Mouse (Mus musculus): ENCODE results near the gene Zbtb34. TPM values are rescaled to one million over a fixed set of nuclear protein-coding genes. Genes with fewer than 3 reads are reported as not detected.

The Zbtb34 gene
- polyA plus RNA-seq, 1 experiment from 2014 or later: 9.2 TPM

GRCm38 (mm10) chr2:33462066-33462465 lies 30.9 kb upstream of the Zbtb34 start:
- Histone ChIP-seq H3K4me3 (replicated peaks; ENCODE audit: low read depth, low read length) (no peak overlapping the region), H3K4me2 (ENCODE audit: low read length) (no peak overlapping the region), H3K27me3 (ENCODE audit: control insufficient read depth, insufficient read depth, low read length) (no peaks in the 10 kb centered on the region), H3K9me3 (ENCODE audit: control insufficient read depth, low read length) (no peaks in the 10 kb centered on the region), H3K9ac (replicated peaks; ENCODE audit: low read length) (no peak overlapping the region), H3K36me3 (ENCODE audit: control insufficient read depth, insufficient read depth, low read length) (peaks cover 48% of the 10 kb centered on the region), H3K27ac (replicated peaks; ENCODE audit: low read depth, low read length) (no peak overlapping the region), H3K4me1 (ENCODE audit: control insufficient read depth, insufficient read depth, low read length) (peaks cover 6% of the 10 kb centered on the region)
- DNase-seq (no peak), ATAC-seq (ENCODE audit: low FRiP score, low TSS enrichment) (no peak)
- WGBS: 91% methylated on average over 7 of the region's 7 CpGs

GRCm38 (mm10) chr2:33461066-33461465 lies 29.9 kb upstream of the Zbtb34 start:
- H3K4me2 ChIP-seq (ENCODE audit: low read length): no peak overlapping the region
- 88% methylated on average over 1 of the region's 1 CpGs for WGBS
- no peaks in the 10 kb centered on the region for H3K9me3 ChIP-seq (ENCODE audit: control insufficient read depth, low read length)
- no peak for DNase-seq
- no peaks in the 10 kb centered on the region for H3K27me3 ChIP-seq (ENCODE audit: control insufficient read depth, insufficient read depth, low read length)
- ATAC-seq (ENCODE audit: low FRiP score, low TSS enrichment): no peak
- H3K27ac ChIP-seq (replicated peaks; ENCODE audit: low read depth, low read length): no peak overlapping the region
- 0 out of 2 replicates have a peak, but pooled peaks cover 3% of the 10 kb centered on the region for H3K4me1 ChIP-seq (ENCODE audit: control insufficient read depth, insufficient read depth, low read length)
- H3K4me3 ChIP-seq (replicated peaks; ENCODE audit: low read depth, low read length): no peak overlapping the region
- H3K9ac ChIP-seq (replicated peaks; ENCODE audit: low read length): no peak overlapping the region
- peaks cover 50% of the 10 kb centered on the region for H3K36me3 ChIP-seq (ENCODE audit: control insufficient read depth, insufficient read depth, low read length)

GRCm38 (mm10) chr2:33459660-33460059 lies 28.5 kb upstream of the Zbtb34 start:
- Histone ChIP-seq H3K4me1 (ENCODE audit: control insufficient read depth, insufficient read depth, low read length) (no peaks in the 10 kb centered on the region), H3K36me3 (ENCODE audit: control insufficient read depth, insufficient read depth, low read length) (peaks cover 55% of the 10 kb centered on the region), H3K4me3 (replicated peaks; ENCODE audit: low read depth, low read length) (no peak overlapping the region), H3K9ac (replicated peaks; ENCODE audit: low read length) (no peak overlapping the region), H3K9me3 (ENCODE audit: control insufficient read depth, low read length) (no peaks in the 10 kb centered on the region), H3K27me3 (ENCODE audit: control insufficient read depth, insufficient read depth, low read length) (no peaks in the 10 kb centered on the region), H3K4me2 (ENCODE audit: low read length) (no peak overlapping the region), H3K27ac (replicated peaks; ENCODE audit: low read depth, low read length) (no peak overlapping the region)
- no peak for ATAC-seq (ENCODE audit: low FRiP score, low TSS enrichment)
- WGBS: 97% methylated on average over 4 of the region's 4 CpGs
- no peak for DNase-seq

DNA sequence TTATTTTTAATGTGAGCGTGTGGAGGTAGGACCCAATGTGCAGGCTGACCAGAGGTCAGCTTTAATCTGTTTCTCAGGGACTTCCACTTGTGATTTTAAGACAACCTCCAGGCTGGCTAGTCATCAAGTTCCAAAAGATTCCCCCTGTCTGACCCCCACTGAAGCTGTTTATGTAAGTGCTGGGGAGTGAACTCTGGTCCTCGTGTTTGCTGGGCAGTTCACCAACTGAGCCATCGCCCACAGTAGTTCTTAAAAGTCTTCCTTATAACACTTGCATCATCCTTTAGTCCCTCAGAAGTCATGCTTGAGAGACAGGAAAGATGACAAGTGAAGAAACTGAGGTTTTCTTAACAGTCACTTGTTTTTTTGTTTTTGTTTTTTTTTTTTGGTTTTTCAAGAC lies 25.6 kb upstream of the Zbtb34 start:
- ATAC-seq (ENCODE audit: low FRiP score, low TSS enrichment) (no peak), DNase-seq (no peak)
- H3K27ac ChIP-seq (replicated peaks; ENCODE audit: low read depth, low read length): no peak overlapping the region
- H3K9me3 ChIP-seq (ENCODE audit: control insufficient read depth, low read length): no peaks in the 10 kb centered on the region
- no peak overlapping the region for H3K9ac ChIP-seq (replicated peaks; ENCODE audit: low read length)
- no peaks in the 10 kb centered on the region for H3K27me3 ChIP-seq (ENCODE audit: control insufficient read depth, insufficient read depth, low read length)
- H3K4me3 ChIP-seq (replicated peaks; ENCODE audit: low read depth, low read length): no peak overlapping the region
- no peaks in the 10 kb centered on the region for H3K4me1 ChIP-seq (ENCODE audit: control insufficient read depth, insufficient read depth, low read length)
- 87% methylated on average over 3 of the region's 3 CpGs for WGBS
- peaks cover 64% of the 10 kb centered on the region for H3K36me3 ChIP-seq (ENCODE audit: control insufficient read depth, insufficient read depth, low read length)
- no peak overlapping the region for H3K4me2 ChIP-seq (ENCODE audit: low read length)

DNA sequence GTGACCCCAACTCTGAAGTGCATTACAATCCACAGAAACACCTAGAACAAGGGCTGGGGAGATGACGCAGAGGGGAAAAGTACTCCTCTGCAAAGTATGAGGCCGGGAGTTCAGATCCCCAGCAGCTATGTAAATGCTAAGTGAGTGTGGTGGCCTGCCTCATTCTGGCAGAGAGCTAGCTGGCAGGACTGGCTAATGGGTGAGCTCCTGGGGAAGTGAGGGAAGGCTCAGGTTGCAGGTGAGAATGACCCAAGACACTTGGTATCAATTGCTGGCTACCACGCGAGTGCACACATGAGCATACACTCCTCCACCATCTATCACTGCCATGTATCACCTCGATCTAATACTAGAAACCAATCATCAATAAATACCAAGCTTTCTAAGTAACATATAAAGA lies 25.1 kb upstream of the Zbtb34 start:
- Histone ChIP-seq H3K4me2 (ENCODE audit: low read length) (no peak overlapping the region), H3K27me3 (ENCODE audit: control insufficient read depth, insufficient read depth, low read length) (no peaks in the 10 kb centered on the region), H3K9ac (replicated peaks; ENCODE audit: low read length) (no peak overlapping the region), H3K9me3 (ENCODE audit: control insufficient read depth, low read length) (no peaks in the 10 kb centered on the region), H3K36me3 (ENCODE audit: control insufficient read depth, insufficient read depth, low read length) (peaks cover 64% of the 10 kb centered on the region), H3K4me1 (ENCODE audit: control insufficient read depth, insufficient read depth, low read length) (no peaks in the 10 kb centered on the region), H3K4me3 (replicated peaks; ENCODE audit: low read depth, low read length) (no peak overlapping the region), H3K27ac (replicated peaks; ENCODE audit: low read depth, low read length) (no peak overlapping the region)
- ATAC-seq (ENCODE audit: low FRiP score, low TSS enrichment) (no peak), DNase-seq (no peak)
- 92% methylated on average over 5 of the region's 5 CpGs for WGBS

DNA sequence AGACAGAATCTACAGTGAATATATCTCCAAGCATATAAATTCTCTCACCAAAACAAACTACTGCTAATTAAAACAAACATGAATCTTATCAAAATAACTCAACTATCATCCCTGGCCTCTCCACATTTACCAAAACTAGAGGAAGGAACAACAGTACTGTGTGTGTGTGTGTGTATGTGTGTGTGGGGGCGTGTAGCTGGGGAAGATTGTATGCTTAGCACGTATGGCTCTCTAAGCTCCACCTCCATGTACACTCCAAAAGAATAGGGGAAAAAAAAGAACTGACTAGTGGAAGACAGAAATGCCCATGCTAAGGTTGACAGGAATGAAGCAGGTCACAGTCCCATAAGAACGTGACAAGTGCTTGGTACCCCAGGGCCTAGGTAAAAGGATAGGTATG lies 24.2 kb upstream of the Zbtb34 start:
- DNase-seq: no peak
- Histone ChIP-seq H3K9me3 (ENCODE audit: control insufficient read depth, low read length) (no peaks in the 10 kb centered on the region), H3K4me2 (ENCODE audit: low read length) (no peak overlapping the region), H3K27ac (replicated peaks; ENCODE audit: low read depth, low read length) (no peak overlapping the region), H3K36me3 (ENCODE audit: control insufficient read depth, insufficient read depth, low read length) (peaks cover 64% of the 10 kb centered on the region), H3K4me1 (ENCODE audit: control insufficient read depth, insufficient read depth, low read length) (no peaks in the 10 kb centered on the region), H3K4me3 (replicated peaks; ENCODE audit: low read depth, low read length) (no peak overlapping the region), H3K27me3 (ENCODE audit: control insufficient read depth, insufficient read depth, low read length) (no peaks in the 10 kb centered on the region), H3K9ac (replicated peaks; ENCODE audit: low read length) (no peak overlapping the region)
- no peak for ATAC-seq (ENCODE audit: low FRiP score, low TSS enrichment)
- 90% methylated on average over 3 of the region's 3 CpGs for WGBS

GRCm38 (mm10) chr2:33454816-33455215 lies 23.7 kb upstream of the Zbtb34 start:
- H3K4me2 ChIP-seq (ENCODE audit: low read length): no peak overlapping the region
- DNase-seq (no peak), ATAC-seq (ENCODE audit: low FRiP score, low TSS enrichment) (no peak)
- WGBS: 89% methylated on average over 8 of the region's 8 CpGs
- H3K27ac ChIP-seq (replicated peaks; ENCODE audit: low read depth, low read length): no peak overlapping the region
- H3K4me1 ChIP-seq (ENCODE audit: control insufficient read depth, insufficient read depth, low read length): no peaks in the 10 kb centered on the region
- no peak overlapping the region for H3K4me3 ChIP-seq (replicated peaks; ENCODE audit: low read depth, low read length)
- H3K36me3 ChIP-seq (ENCODE audit: control insufficient read depth, insufficient read depth, low read length): peaks cover 61% of the 10 kb centered on the region
- H3K9ac ChIP-seq (replicated peaks; ENCODE audit: low read length): no peak overlapping the region
- H3K9me3 ChIP-seq (ENCODE audit: control insufficient read depth, low read length): no peaks in the 10 kb centered on the region
- H3K27me3 ChIP-seq (ENCODE audit: control insufficient read depth, insufficient read depth, low read length): no peaks in the 10 kb centered on the region

DNA sequence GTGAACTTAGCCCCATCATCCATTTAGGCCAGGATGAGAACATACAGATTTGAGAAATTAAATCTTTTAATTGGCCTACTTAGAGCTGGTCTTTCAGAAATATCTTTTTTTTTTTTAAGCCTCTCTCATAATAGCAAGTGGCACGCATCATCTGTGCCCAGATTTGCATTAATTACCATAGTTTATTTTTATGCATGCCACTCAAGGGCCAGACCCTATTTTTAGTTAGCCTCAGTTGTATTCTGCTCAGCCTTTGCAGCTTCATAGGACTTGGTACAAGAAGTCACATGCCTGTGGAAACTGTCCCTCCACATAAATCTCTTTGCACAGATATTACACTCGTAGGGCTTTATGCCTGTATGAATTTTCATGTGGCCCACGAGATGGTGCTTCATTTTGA lies 22.4 kb upstream of the Zbtb34 start:
- no peak for ATAC-seq (ENCODE audit: low FRiP score, low TSS enrichment)
- 57% methylated on average over 3 of the region's 3 CpGs for WGBS
- Histone ChIP-seq H3K36me3 (ENCODE audit: control insufficient read depth, insufficient read depth, low read length) (peaks cover 67% of the 10 kb centered on the region), H3K4me1 (ENCODE audit: control insufficient read depth, insufficient read depth, low read length) (no peaks in the 10 kb centered on the region), H3K27ac (replicated peaks; ENCODE audit: low read depth, low read length) (no peak overlapping the region), H3K27me3 (ENCODE audit: control insufficient read depth, insufficient read depth, low read length) (no peaks in the 10 kb centered on the region), H3K9me3 (ENCODE audit: control insufficient read depth, low read length) (no peaks in the 10 kb centered on the region), H3K4me3 (replicated peaks; ENCODE audit: low read depth, low read length) (no peak overlapping the region), H3K4me2 (ENCODE audit: low read length) (no peak overlapping the region), H3K9ac (replicated peaks; ENCODE audit: low read length) (no peak overlapping the region)
- DNase-seq: no peak

GRCm38 (mm10) chr2:33452721-33453120 lies 21.6 kb upstream of the Zbtb34 start:
- WGBS: 91% methylated on average over 5 of the region's 5 CpGs
- Histone ChIP-seq H3K27me3 (ENCODE audit: control insufficient read depth, insufficient read depth, low read length) (no peaks in the 10 kb centered on the region), H3K4me3 (replicated peaks; ENCODE audit: low read depth, low read length) (no peak overlapping the region), H3K27ac (replicated peaks; ENCODE audit: low read depth, low read length) (no peak overlapping the region), H3K4me1 (ENCODE audit: control insufficient read depth, insufficient read depth, low read length) (no peaks in the 10 kb centered on the region), H3K4me2 (ENCODE audit: low read length) (no peak overlapping the region), H3K9me3 (ENCODE audit: control insufficient read depth, low read length) (no peaks in the 10 kb centered on the region), H3K9ac (replicated peaks; ENCODE audit: low read length) (no peak overlapping the region), H3K36me3 (ENCODE audit: control insufficient read depth, insufficient read depth, low read length) (peaks cover 68% of the 10 kb centered on the region)
- ATAC-seq (ENCODE audit: low FRiP score, low TSS enrichment): no peak
- no peak for DNase-seq

Data from midbrain, embryonic 14.5 days (tissue).